Mouse (Mus musculus) cerebellum, postnatal 14 days (tissue): Measurements from ENCODE around the gene Sun1.

Source experiments
- DNase-seq, 2 experiments: peaks; one replicate each; pipeline ENCODE4 v3.0.0; 2021; ENCODE audit warnings: mixed read lengths in 2 of 2

Sun1 gene

DNA sequence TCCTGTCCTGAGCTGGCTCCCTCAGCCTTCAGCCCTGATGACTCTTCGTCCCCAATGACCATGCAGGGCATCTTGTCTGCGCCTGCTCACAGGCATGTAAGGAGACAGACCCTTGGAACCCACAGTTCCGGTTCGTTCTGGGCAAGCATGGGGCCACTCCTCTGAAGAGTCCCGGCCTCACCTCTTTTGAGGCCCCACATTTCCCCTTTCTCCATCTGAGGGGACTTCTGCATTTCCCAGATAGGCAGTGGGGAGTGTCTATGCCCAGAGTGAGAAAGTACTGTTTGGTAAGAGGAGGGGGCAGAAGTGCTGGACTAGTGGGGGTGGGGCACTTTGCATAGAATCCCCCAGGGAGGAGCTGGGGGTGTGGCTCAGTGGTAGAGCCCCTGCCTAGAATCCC, 86.7 kb downstream of the Sun1 start:
- DNase-seq: no peak

DNA sequence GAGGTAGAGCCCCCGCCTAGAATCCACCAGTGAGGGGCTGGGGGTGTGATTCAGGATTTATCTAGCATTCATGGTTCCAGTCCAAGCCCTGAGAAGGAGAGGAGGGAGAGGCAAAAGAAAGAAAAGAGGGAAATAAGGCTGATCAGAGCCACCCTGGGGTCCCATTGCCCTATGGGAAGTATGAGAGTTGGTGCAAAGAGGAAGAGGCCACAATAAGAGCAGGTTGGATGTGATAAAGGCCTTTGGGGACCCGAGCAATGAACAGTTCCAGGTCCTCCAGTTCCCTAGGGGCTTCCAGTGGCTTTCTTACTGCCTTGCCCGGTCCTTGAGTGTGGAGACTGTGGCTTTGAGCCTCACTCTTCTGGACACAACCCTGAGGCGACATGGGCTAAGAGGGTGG, 87.3 kb downstream of the Sun1 start:
- DNase-seq: no peak

DNA sequence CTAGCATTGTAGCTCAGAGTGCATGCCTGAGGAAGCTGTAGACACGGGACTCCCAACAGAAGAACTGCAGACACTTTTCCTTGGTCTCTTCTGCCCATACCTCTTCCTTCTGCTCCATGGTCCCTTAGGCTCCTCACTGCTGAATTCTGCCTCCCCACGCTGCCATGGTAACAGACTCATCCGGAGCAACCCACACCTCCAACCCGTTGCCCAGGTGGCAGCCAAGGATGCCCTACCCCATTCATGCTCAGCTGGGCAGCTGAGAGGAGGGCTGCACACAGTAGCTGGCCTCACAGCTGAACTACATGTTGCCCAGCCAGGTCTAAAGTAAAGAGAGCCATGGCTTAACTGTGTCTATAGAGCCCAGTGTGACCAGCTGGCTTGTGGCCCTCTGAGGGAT, 88.2 kb downstream of the Sun1 start:
- DNase-seq: no peak

DNA sequence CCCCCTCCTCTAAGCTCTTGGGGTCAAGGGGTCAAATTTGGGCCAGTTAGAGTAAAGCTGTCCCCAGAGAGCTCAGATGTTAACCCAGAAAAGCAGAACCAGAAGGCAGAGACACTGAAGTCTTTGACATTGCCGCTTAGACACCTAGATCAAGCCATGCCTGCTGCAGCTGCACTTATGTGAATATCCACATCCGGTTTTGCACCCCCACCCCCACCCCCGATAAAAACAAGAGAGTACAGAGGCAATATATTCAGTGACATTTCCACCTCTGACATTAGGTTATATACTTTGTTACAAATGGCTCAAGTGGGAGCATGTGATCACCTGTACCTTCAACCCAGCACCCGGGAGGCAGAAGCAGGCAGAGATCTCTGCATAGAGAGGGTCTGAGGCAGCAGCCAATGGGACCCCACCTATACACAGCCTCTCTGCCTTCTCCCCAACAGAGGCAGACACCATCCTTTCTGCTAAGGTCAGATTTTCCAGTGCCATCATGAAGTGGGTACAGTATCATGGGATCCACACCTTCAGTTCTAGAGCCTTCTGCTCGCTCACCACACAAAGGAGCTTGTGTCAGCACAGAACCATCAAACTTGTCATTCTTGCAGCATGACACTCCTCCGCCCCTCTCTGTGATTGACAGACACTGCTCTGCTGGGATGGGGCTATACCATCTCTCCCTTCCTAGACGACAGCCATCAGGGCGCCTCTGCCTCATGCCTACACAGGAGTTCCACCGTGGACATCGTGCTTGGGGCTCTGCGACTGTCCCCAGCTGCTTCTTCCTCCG, 90.2 kb downstream of the Sun1 start:
- DNase-seq: no peak

DNA sequence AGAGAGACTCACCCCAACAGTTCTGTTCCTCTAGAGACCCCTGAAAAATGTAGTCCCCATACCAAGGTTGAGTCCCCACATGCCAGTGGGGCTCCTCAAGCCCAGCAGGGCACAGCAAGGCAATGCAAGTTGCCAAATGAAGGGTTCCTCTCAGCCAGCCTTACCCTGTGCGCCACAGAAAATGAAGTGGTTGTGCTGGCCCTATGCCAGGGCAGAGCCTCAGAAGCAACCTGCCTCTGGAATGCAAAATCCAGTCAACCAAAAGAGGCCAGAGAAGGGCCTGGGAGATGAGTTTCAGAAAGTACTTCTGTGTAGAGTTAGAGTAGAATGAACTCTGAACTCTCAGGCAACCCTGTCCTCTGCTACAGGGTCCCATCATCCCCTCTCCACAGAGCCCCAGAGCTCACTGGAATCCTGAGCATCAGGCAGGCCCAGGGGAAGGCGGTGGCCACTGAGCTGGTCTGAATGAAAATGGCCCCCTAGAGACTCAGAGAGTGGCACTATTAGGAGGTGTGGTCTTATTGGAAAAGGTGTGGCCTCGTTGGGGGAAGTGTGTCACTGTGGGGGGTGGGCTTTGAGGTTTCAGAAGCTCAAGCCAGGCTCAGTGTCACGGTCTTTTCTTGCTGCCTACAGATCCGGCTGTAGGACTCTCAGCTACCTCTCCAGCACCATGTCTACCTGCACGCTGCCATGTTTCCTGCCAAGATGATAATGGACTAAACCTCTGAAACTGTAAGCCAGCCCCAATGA, 91.5 kb downstream of the Sun1 start:
- no peak for DNase-seq

DNA sequence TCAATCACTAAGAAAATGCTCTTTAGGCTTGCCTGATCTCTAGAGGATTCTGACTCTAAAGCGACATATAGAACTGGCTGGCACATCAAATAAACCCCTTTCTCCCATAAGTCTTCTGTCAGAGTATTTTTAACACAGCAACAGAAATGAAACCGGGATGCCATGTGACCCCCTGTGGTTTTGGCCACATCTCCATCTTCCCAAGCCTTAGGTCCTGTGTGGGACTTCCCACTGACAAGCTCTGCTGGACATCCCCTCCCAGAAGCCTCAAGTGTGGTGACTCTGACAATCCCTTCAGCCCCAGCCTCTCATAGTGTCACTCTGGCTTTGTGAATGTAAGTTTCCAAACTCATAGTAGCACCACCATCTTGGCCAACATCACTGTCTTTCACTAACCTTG, 93.7 kb downstream of the Sun1 start:
- no peak for DNase-seq

DNA sequence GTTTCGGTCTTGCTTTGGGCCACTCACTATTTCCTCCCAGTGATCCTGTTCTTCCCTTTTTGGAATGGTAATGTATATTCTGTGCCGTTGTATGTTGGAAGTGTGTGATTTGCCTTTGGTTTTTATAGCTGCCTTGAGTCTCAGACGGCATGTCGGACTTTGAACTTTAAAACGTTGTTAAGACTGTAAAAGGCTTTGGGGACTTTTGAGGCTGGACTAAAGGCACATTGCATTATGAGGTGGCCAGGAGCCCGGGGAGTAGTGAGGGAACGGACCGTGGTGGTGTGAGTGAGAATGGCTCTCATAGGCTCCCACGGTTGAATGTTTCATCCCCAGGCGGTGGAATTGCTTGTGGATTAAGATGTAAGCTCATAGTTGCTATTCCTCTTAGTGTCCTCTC, 96.7 kb downstream of the Sun1 start:
- no peak for DNase-seq

DNA sequence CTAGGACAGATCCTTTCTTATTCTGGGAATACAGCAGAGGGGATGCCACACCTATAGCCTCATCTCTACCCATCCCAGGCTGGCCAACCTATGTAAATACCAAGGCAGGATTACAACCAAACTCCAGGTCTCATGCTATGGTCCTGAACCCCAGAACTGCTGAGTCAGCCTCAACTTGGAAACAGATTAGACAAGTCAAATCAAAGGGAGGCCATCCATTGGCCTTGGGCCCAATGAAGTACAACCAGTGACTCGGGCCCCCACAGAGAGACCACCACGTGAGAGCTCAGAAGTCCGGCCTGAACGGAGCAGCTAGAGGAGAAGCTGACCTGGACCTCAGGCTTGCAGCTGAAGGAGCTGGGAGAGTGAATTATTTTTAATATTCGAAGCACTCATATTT, 97.3 kb downstream of the Sun1 start:
- DNase-seq: no peak
